Comparison of ENCODE assay signal across 17 mouse cellular contexts in the genomic region with DNA sequence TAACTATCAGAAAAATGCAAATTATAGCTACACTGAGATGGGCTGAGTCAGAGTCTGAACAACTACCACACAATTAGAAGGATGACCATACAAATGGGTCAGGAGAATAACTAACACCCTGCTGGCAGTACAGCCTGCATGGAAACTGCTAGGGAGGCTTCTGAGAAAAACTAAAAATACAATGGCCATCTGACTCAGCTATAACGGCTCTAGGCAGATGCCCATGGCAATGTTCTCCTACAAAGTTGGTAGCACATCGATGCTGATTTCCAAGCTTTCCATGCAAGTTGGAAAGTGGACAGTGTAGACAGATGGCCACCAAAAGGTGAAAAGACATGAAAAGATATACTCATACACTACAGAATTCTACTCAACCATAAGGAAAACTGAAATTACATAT.
A peak's percentile ranks its signal among the peaks of the same experiment; 100 is the strongest.
DNase-seq lines count a peak whose midpoint lies in the region; ATAC-seq lines count a peak whose summit lies in the region.
"Had no signal": no experiment of that assay in that cellular context is flagged by ENCODE, and none has a peak within 500 bp of the region (broad histone marks: within the 10 kb centered on the region; RNA-seq: fewer than 3 reads in every experiment).

No protein-coding gene starts in this region.

- peak; percentile 91 for ATAC-seq in frontal cortex, adult (ENCODE audit: low TSS enrichment)
- ATAC-seq in inflammation-experienced regulatory T-cells, adult 6 months, result no peak
- ATAC-seq: activated CD4-positive, CD25-positive, alpha-beta regulatory T cell, adult 4 months; CD4-positive, CD25-positive, alpha-beta regulatory T cell, adult 4 months; forebrain, postnatal 0 days; Patski had no signal

- peak; percentile 3 for DNase-seq in cerebellum, adult 11 months
- DNase-seq in cerebellum, postnatal 14 days, result no peak
- no peak for DNase-seq in frontal cortex, postnatal 10 days (ENCODE audit: low spot score in 2 of 2)
- DNase-seq in MN1 (ENCODE audit: low spot score), result peak; percentile 41
- DNase-seq in cerebellum, adult 9-10 months, result peak; percentile 35
- no peak for DNase-seq in testis, postnatal 14 days (ENCODE audit: low spot score)
- DNase-seq: adrenal gland, postnatal 14 days; B cell, adult 2 months; forebrain, postnatal 0 days; gastrocnemius, postnatal 14 days; heart, postnatal 36 days; kidney, adult 18-20 months had no signal

Comparison
In these comparisons a context has a peak if more than half of its experiments do, and no peak if none do; other contexts are left out.
1. DNase-seq: peak in cerebellum, adult 11 months (single experiment), MN1 (single experiment) and cerebellum, adult 9-10 months (single experiment); none in cerebellum, postnatal 14 days (0 of 2), frontal cortex, postnatal 10 days (0 of 2) and testis, postnatal 14 days (single experiment).